Mouse (Mus musculus) heart, adult 2 months (tissue): ENCODE data around the gene Strn.

Experiments
- CTCF ChIP-seq: fragments of 200-600 bp; IDR thresholded peaks from 2 replicates; pipeline ENCODE4 v1.8.1; 2022; ENCODE audit warnings: antibody characterized with exemption, mild to moderate bottlenecking, moderate library complexity
- EP300 ChIP-seq: fragments of 200-500 bp; IDR thresholded peaks from 2 replicates; pipeline ENCODE4 v1.6.1; 2011; ENCODE audit warnings: low read depth, low read length, control low read depth; ENCODE audit not compliant: insufficient read depth
- POLR2A ChIP-seq: fragments of 200-500 bp; IDR thresholded peaks from 2 replicates; pipeline ENCODE4 v1.6.1; 2011; ENCODE audit warnings: mild to moderate bottlenecking, low read depth, low read length, control low read depth; ENCODE audit not compliant: insufficient read depth

DNA sequence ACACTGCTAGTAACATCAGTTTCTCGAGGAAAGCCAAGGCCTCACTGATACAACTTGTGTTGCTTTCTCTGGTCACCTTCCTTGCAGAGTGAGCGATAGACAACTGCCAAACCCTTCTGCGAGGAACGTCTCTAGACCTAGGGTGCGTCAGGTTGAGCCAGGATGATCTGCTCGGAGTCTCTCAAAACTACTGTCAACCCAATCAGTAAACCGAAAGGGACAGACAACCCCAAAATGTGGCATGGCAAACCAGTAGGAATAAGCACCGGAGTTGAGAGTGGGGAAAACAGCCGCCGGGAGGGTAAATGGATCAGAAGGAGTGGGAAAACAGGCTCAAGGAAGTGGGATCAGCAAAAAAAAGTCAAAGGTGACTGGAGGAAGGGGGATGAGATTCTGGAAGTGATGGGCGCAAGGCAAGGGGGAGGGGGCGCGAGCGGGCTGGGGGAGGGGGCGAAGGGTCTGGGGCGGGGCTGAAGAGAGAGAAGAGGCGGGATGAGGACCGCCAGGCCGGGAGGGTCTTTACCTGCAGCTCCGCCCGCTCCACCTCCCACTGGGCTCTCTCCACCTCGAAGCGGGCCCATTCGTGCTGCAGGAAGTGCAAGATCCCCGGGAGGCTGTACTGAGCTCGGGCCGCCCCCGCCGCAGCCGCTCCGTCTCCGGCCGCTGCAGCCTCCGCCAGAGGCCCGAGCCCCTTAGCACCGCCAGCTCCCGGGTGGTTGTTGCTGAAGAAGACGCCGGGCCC, 1.1 kb downstream of the Strn start:
- TF ChIP-seq CTCF, result no peak
- no peak for TF ChIP-seq POLR2A
- TF ChIP-seq EP300, result 0 out of 2 replicates have a peak, but pooled peaks have one; percentile 36
